Mouse (Mus musculus): Measurements from ENCODE around the gene Ssb.

Ssb gene

GRCm38 (mm10) chr2:69861485-69862091, at the start of gene Ssb:
Gene Ssb, plus strand, starts transcription at chr2:69861562.
- DNase-seq (ENCODE audit: low read depth), result peak; percentile 86

- DNase-seq (ENCODE audit: low read depth), result no peak
Observed at GRCm38 (mm10) chr2:69816575-69816974, 44.8 kb upstream of the Ssb start.

- no peak for DNase-seq (ENCODE audit: low read depth)
Observed at GRCm38 (mm10) chr2:69818350-69819085, 42.8 kb upstream of the Ssb start.

- DNase-seq (ENCODE audit: low read depth), result no peak
Observed at GRCm38 (mm10) chr2:69820201-69820600, 41.2 kb upstream of the Ssb start.

- peak; percentile 33 for DNase-seq (ENCODE audit: low read depth)
Observed at GRCm38 (mm10) chr2:69821711-69822110, 39.7 kb upstream of the Ssb start, which contains the start of gene Klhl23. Gene Klhl23, plus strand, starts transcription at chr2:69821944.

GRCm38 (mm10) chr2:69822361-69823128, 38.8 kb upstream of the Ssb start:
- DNase-seq (ENCODE audit: low read depth), result peak; percentile 20

- DNase-seq (ENCODE audit: low read depth), result no peak
Observed at GRCm38 (mm10) chr2:69823129-69823677, 38.2 kb upstream of the Ssb start.

GRCm38 (mm10) chr2:69825898-69826297, 35.5 kb upstream of the Ssb start:
- DNase-seq (ENCODE audit: low read depth), result no peak

GRCm38 (mm10) chr2:69826380-69826779, 35.0 kb upstream of the Ssb start:
- no peak for DNase-seq (ENCODE audit: low read depth)

- DNase-seq (ENCODE audit: low read depth), result no peak
Observed at GRCm38 (mm10) chr2:69828031-69828430, 33.3 kb upstream of the Ssb start.

- no peak for DNase-seq (ENCODE audit: low read depth)
Observed at GRCm38 (mm10) chr2:69829680-69830079, 31.7 kb upstream of the Ssb start.

GRCm38 (mm10) chr2:69830116-69830515, 31.2 kb upstream of the Ssb start:
- DNase-seq (ENCODE audit: low read depth), result no peak

GRCm38 (mm10) chr2:69837244-69837967, 24.0 kb upstream of the Ssb start:
- no peak for DNase-seq (ENCODE audit: low read depth)

GRCm38 (mm10) chr2:69837996-69838395, 23.4 kb upstream of the Ssb start:
- DNase-seq (ENCODE audit: low read depth), result no peak

GRCm38 (mm10) chr2:69838707-69839106, 22.7 kb upstream of the Ssb start:
- DNase-seq (ENCODE audit: low read depth), result no peak

GRCm38 (mm10) chr2:69840261-69840660, 21.1 kb upstream of the Ssb start:
- no peak for DNase-seq (ENCODE audit: low read depth)

- no peak for DNase-seq (ENCODE audit: low read depth)
Observed at GRCm38 (mm10) chr2:69849215-69849614, 12.1 kb upstream of the Ssb start.

- DNase-seq (ENCODE audit: low read depth), result no peak
Observed at GRCm38 (mm10) chr2:69851427-69852058, 9.8 kb upstream of the Ssb start.

GRCm38 (mm10) chr2:69856392-69856791, 5.0 kb upstream of the Ssb start:
- peak; percentile 52 for DNase-seq (ENCODE audit: low read depth)

GRCm38 (mm10) chr2:69857882-69858281, 3.5 kb upstream of the Ssb start:
- DNase-seq (ENCODE audit: low read depth), result no peak

GRCm38 (mm10) chr2:69860972-69861452, 350 bp upstream of the Ssb start:
- DNase-seq (ENCODE audit: low read depth), result no peak

Measured in c-Kit-positive CD71-negative TER-119-negative erythroid progenitor cells, embryonic 14.5 days (primary cell).